Mouse (Mus musculus): ENCODE measurements at regions not wholly inside any gene's neighbourhood (a gene's known extent, or its start where the extent isn't known, plus 50 kb on each side); places are given as distances from the start of the nearest gene placed in this dataset.

GRCm38 (mm10) chr2:78986984-78987383 is 119.1 kb downstream of the Ube2e3 start:
- TF ChIP-seq POLR2A (IDR thresholded peaks at IDR 0.05; ENCODE audit: low read depth, low read length) = no peak
- no peak for TF ChIP-seq CTCF (conservative IDR thresholded peaks at IDR 0.05 in 1 of 2, IDR thresholded peaks at IDR 0.05 in 1 of 2; ENCODE audit: low read depth in 2 of 2, low read length in 2 of 2)
- TF ChIP-seq USF1 (IDR thresholded peaks at IDR 0.05; ENCODE audit: low read depth, low read length) = no peak
- no peak for TF ChIP-seq TCF12 (IDR thresholded peaks at IDR 0.05; ENCODE audit: low read depth, low read length)
- no peak for TF ChIP-seq UBTF (IDR thresholded peaks at IDR 0.05; ENCODE audit: low read depth, low read length)
- no peak for TF ChIP-seq RCOR1 (conservative IDR thresholded peaks at IDR 0.05; ENCODE audit: low read depth, low read length)
- TF ChIP-seq ZNF384 (IDR thresholded peaks at IDR 0.05; ENCODE audit: low read depth, low read length) = no peak
- TF ChIP-seq EP300 (IDR thresholded peaks at IDR 0.05; ENCODE audit: low read length) = no peak
- no peak for TF ChIP-seq ZKSCAN1 (IDR thresholded peaks at IDR 0.05; ENCODE audit: borderline replicate concordance, low read depth, low read length)
- TF ChIP-seq E2F4 (IDR thresholded peaks at IDR 0.05; ENCODE audit: insufficient replicate concordance, low read depth, low read length) = no peak
